Mouse (Mus musculus): ENCODE measurements around the gene Gphb5. TPM values are rescaled to one million over a fixed set of nuclear protein-coding genes. Genes with fewer than 3 reads are reported as not detected.

The Gphb5 gene
- polyA plus RNA-seq, 1 experiment from 2014 or later = not detected

Other genes starting within 250 kb of the Gphb5 start
- 1.7 and 1.9 TPM in 2 replicates for gene Kcnh5, start 239.4 kb downstream of the Gphb5 start, polyA plus RNA-seq (2015; fragmentation: Nextera tagmentation; extraction: Ambion mirVana)
- gene Rhoj, start 108.5 kb downstream of the Gphb5 start, polyA plus RNA-seq (2015; fragmentation: Nextera tagmentation; extraction: Ambion mirVana) = 14.1 and 16.6 TPM in 2 replicates
- 21.8 and 24.0 TPM in 2 replicates for gene Ppp2r5e, start 179.5 kb upstream of the Gphb5 start, polyA plus RNA-seq (2015; fragmentation: Nextera tagmentation; extraction: Ambion mirVana)

All from forebrain, embryonic 13.5 days (tissue).